Mouse (Mus musculus) lung, postnatal 14 days (tissue): Measurements from ENCODE around the gene Apbb2.

ENCODE experiments used
- DNase-seq: peaks from one replicate; pipeline ENCODE4 v3.0.0; 2021

The Apbb2 gene

DNA sequence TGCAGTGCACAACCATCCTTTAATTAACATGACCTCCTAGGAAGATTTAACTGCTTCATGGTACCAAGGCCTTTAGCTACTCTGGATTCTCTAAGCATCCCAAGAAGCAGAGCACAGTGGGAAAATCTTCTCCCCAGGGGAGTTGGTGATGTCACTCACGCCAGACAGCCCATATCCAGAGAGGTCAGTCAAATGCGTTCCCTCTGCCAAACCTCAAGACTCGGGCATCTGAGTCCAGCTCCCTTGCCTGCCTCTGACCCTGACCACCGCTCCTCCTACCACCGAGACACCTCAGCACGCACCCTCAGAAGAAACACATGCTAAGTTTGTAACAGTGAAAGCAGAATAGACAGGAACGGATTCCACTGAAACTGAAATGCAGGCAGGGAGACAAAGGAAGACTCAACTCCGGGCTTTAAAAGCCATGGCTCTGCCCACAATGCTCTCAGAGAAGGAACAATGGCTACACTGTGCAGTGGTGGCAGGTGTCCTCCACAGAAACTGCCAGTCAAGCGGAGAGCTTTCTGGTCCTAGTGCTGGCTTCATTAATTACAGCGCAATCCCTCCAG lies 72.9 kb downstream of the Apbb2 start:
- no peak for DNase-seq

DNA sequence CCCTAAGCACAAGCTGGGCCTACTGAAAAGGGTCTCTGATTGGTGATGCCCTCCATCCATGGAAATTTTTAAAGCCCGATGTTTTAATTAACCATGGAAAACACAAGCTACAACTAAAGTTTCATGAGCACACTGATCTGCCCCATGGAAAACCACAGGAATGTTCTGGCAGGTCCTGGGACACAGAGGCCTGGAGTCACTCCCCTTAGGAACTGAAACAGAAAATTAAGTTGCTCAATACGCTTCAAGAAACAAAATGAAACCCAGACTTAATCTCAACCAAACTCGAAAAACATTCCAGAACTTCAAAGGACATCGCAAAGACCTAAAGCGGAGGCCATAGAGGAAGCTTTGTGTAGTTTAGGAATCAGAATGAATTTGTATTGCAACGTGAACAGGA lies 74.8 kb downstream of the Apbb2 start:
- peak; percentile 56 for DNase-seq

DNA sequence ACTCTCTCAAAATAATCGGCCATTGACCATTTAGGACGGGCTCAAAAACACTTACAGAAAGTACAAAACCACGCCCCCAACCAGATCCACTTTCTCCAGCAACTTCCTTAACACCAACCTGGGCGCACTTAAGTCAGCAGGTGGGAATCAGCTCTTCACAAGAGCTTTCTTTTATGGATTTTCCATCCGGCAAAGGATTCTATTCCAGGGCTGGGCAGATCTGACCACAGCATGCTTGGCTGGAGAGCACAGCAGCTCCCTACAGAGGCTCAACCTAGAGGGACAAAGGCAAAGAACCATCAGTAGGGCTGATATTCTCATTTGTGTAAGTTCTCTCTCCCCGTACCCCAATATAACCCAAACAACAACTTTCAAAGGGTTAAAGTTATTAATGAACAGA lies 75.2 kb downstream of the Apbb2 start:
- DNase-seq, result no peak

DNA sequence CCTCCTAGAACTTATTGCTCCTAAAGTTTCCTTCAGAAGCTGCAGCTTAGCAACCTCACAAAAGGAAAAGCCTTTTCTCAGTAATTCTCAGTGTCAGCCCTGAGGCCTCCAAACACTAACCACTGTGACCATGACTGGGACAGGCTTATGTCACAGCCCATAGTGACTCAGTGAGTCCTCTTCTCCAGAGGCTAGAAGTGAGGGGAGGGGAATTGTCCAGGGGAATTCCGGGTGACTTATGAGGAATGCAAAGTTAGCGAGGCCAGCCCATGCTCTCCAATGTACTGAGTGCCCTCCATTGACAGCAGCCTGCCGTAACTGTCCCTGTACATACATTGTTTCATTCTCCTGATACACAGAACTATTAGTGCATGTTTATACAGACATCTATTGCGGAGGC lies 76.1 kb downstream of the Apbb2 start:
- DNase-seq, result no peak

DNA sequence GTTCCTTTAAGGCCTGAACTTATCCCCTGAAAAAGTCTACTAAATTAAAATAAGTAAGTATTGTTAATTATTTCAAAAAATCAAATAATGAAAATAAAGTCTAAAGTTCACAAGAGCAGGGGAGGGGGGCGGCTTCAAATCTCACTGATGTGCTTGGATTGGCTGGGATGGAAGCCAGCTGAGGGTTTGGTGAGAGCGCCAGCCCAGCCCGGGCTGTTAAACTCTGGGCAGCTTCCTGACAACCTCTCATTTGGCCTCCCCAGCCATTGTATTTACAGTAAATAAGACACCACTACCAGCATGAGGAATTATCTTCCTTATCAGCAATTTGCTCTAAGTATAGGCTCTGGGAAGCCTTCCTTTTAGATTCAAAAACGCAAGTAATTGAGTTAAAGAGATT lies 77.2 kb downstream of the Apbb2 start:
- no peak for DNase-seq

DNA sequence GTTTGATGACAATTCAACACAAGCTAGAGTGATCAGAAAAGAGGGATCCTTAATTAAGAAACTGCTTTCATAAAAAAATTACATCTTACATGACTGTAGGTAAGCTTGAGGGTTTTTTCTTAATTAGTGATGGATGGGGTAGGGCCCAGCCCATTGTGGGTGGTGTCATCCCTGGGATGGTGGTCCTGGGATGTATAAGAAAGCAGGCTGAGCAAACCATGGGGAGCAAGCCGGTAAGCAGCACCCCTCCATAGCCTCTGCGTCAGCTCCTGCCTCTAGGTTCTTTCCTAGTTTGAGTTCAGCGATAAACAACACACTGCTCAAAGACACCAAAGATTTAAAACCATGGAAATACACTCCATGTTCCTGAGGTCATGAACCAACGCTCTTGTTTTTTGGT lies 78.3 kb downstream of the Apbb2 start:
- no peak for DNase-seq

DNA sequence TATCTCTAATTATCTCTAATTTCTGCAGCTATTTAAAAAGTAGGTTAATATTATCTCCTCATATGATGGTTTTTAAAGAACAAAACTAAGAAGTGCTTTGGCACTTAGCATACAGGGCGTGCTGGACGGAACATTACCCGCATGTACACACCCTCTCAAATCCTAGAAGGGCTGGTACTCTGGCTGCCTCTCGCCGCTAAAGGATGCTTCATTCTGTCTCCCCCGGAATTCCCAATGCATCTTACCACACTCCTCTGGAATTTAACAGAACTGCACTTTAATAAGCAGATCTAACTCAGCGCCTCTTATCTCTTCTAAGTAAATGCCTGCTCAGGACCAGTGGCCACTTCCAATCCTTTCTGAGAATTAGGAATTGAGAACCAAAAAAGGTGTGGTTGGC lies 80.8 kb downstream of the Apbb2 start:
- DNase-seq, result no peak

- DNase-seq, result no peak
Observed at GRCm38 (mm10) chr5:66536696-66537358, 81.8 kb downstream of the Apbb2 start.

DNA sequence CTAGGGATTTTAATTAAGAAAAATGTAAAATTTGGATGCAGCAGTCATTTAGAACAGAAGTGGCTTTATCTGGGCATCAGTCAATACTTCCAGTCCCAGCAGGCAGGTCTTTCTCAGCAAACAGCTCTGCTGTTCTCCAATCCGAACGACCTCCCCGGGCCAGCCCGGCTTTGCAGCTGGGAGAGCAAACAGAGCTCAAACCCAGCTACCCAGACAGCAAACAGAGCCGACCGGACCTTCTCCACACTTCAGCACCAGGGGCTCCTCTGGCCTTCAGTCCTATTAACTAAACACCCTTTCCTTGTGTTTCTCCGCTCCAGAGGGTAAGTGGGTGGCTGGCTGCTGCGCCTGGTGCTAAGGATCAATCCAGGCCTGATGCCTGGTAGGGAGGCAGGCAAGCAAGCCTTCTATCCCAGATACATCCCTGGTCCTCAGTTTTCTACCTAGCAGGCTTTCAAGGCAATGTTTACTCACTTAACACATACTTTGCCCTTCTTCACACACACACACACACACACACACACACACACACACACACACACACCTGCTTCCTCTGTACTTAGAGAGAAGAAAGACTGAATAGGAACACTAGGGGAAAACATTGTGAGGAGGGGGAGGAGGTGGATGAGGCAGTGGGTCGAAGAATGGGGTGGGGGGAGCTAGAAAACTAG lies 82.9 kb downstream of the Apbb2 start:
- DNase-seq, result no peak

GRCm38 (mm10) chr5:66533711-66534425 lies 84.7 kb downstream of the Apbb2 start:
- DNase-seq, result peak; percentile 69

DNA sequence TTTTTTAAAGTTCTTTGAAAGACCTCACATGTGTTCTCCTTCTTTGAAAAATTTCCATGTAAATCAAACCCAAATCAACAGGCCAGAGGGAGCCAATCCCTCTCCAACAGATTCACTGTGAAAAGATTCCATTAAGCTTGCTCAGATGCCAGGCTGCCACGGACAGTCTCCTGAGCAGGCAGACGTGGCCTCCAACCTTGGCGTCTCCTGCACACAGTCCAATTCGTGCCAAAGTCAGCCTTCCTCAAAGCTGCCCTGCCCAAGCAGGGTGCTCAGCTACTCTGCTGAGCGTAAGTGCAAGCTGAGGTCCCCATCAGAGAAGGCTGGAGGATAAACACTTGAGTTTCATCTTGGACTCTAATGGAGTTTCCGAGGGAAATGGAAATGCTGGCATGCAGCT lies 85.8 kb downstream of the Apbb2 start:
- peak; percentile 36 for DNase-seq

DNA sequence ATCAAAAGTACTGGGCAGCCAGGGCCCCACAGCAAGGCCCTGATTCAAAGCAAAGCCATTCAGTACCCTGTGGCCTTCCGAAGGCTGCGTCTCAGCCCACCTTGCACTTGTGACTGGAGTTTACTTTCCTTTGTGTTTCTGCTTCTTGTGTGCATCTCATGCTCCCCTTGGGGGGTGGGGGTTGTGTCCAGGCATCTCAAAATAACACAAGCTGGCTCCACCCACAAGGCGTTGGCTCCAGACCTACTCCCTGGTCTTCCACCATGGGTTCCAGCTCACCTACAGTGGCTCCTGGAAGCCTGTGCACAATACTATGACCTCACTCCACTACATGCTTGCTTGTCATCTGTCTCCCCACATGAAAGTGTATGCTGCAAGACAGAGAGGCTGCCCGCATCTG lies 88.2 kb downstream of the Apbb2 start:
- no peak for DNase-seq

- no peak for DNase-seq
Observed at GRCm38 (mm10) chr5:66529631-66530030, 89.0 kb downstream of the Apbb2 start.

GRCm38 (mm10) chr5:66528567-66528966 lies 90.0 kb downstream of the Apbb2 start:
- DNase-seq, result no peak

GRCm38 (mm10) chr5:66527090-66527489 lies 91.5 kb downstream of the Apbb2 start:
- no peak for DNase-seq

DNA sequence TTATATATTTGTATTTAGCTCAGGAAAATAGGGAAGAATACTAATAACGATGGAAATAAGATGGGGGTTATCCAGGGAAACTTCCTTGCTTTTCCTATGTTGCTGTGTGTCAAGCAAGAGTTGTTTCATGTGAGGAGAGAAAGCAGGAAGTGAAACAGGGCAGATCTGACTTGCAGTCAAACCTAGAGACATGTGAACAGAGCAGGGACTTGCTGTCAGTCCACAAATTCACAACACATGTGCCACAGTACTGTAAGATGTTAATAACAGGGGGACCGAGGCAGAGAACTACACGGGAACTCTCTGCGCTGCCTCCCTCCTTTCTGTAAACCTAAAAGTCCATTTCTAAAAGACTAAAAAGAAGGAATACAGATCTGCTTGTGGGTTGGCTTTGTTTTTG lies 93.6 kb downstream of the Apbb2 start:
- no peak for DNase-seq

- DNase-seq, result no peak
Observed at GRCm38 (mm10) chr5:66523681-66524503, 94.7 kb downstream of the Apbb2 start.

DNA sequence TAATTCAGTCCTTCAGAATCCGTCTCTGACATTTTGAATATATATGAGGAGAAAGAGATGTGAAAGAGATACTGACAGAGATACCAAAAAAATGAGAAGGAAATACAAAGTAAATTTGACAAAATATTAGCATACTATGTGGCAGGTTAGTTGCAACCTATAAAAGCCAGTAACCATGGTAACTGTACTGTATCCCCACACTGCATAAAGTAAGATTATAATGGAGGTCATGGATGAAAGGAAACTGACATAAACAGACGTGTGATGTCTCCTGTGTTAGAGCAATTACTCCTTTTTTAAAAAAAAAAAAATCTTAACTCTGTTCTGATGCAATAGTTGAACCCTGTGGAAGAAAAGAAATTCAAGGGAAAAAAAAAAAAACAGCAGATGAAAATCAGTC lies 97.3 kb downstream of the Apbb2 start:
- DNase-seq, result no peak

DNA sequence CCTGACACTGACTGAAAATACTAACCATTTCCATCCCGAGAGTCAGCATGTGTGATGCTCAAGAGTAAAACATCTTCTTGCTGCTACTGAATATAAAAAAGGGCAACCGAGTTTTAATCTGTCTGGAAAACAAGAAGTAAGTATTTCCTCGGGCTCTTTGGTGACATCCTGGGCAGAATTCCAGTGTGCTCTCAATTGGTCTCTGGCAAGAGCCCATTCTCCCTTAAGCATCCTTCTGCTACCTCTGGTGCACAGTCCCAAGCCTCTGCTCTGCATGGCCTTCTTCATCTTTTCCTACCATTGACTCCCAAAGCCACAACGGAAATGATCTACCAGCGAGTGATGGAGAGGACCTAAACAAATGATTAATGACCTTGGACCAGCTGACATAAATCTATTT lies 99.1 kb downstream of the Apbb2 start:
- no peak for DNase-seq

GRCm38 (mm10) chr5:66518411-66519006 lies 100.1 kb downstream of the Apbb2 start:
- no peak for DNase-seq

- DNase-seq, result no peak
Observed at GRCm38 (mm10) chr5:66517503-66517902, 101.1 kb downstream of the Apbb2 start.

GRCm38 (mm10) chr5:66516311-66516710 lies 102.3 kb downstream of the Apbb2 start:
- DNase-seq, result no peak

- DNase-seq, result no peak
Observed at GRCm38 (mm10) chr5:66515271-66515670, 103.3 kb downstream of the Apbb2 start.
